ENCODE assay signal across 8 mouse cellular contexts in genomic region chr9:55430133-55430532, GRCm38 (mm10).
DNase-seq lines count a peak whose midpoint lies in the region; ATAC-seq and TF ChIP-seq lines count a peak whose summit lies in the region.

No protein-coding gene starts in this region.

- H3K9ac ChIP-seq in heart, postnatal 0 days (replicated peaks; ENCODE audit: low read depth, low read length) = no peak overlapping the region
- peak overlapping the region; percentile 36; the same call in 1 of the 2 replicates for H3K9ac ChIP-seq in midbrain, postnatal 0 days (replicated peaks; ENCODE audit: low read length, poor library complexity, severe bottlenecking)

- 14% methylated on average over 20 of the region's 20 CpGs for WGBS in heart, postnatal 0 days
- WGBS in limb, embryonic 10.5 days = 18% methylated on average over 20 of the region's 20 CpGs
- 20% methylated on average over 20 of the region's 20 CpGs for WGBS in midbrain, postnatal 0 days

- no peak for ATAC-seq in heart, postnatal 0 days (ENCODE audit: insufficient read depth, low read depth)
- ATAC-seq in midbrain, postnatal 0 days (ENCODE audit: low FRiP score) = peak; percentile 71

- no peak overlapping the region for H3K4me3 ChIP-seq in heart, postnatal 0 days (ENCODE audit: low read depth, low read length)
- H3K4me3 ChIP-seq in limb, embryonic 10.5 days = peak overlapping the region; percentile 32
- H3K4me3 ChIP-seq in midbrain, postnatal 0 days (ENCODE audit: low read depth, low read length) = no peak overlapping the region

- no peak for TF ChIP-seq EP300 in heart, postnatal 0 days (IDR thresholded peaks at IDR 0.05; ENCODE audit: low read depth)

- no peak for TF ChIP-seq CTCF in heart, postnatal 0 days (IDR thresholded peaks at IDR 0.05; ENCODE audit: low read depth)
- peak; percentile 56 for TF ChIP-seq CTCF in midbrain, postnatal 0 days (IDR thresholded peaks at IDR 0.05)

- peaks cover 12% of the 10 kb centered on the region; the same call in 1 of the 2 replicates for H3K27me3 ChIP-seq in heart, postnatal 0 days (ENCODE audit: control insufficient read depth, insufficient read depth, low read length)
- H3K27me3 ChIP-seq in limb, embryonic 10.5 days (ENCODE audit: low read depth, poor library complexity, severe bottlenecking) = peaks cover 26% of the 10 kb centered on the region
- no peaks in the 10 kb centered on the region for H3K27me3 ChIP-seq in midbrain, postnatal 0 days (ENCODE audit: insufficient read depth, low read length)

- peak; percentile 35 for DNase-seq in ovary, postnatal 36 days (ENCODE audit: low spot score)
- no peak for DNase-seq in ovary, postnatal 14 days (ENCODE audit: low spot score)
- peak; percentile 17 for DNase-seq in heart, postnatal 0 days (ENCODE audit: low spot score)
- peak; percentile 63 for DNase-seq in limb, embryonic 10.5 days (ENCODE audit: low spot score)
- peak; percentile 49 for DNase-seq in midbrain, postnatal 0 days (ENCODE audit: low spot score)
- DNase-seq in layer of hippocampus, postnatal 36 days = no peak
- DNase-seq in layer of hippocampus, adult 18-20 months (ENCODE audit: low spot score in 2 of 2) = no peak
- no peak for DNase-seq in frontal cortex, postnatal 25 days (ENCODE audit: low spot score in 2 of 2)

- H3K4me1 ChIP-seq in heart, postnatal 0 days (ENCODE audit: control insufficient read depth, insufficient read depth) = no peaks in the 10 kb centered on the region
- H3K4me1 ChIP-seq in limb, embryonic 10.5 days = peaks cover 34% of the 10 kb centered on the region
- no peaks in the 10 kb centered on the region for H3K4me1 ChIP-seq in midbrain, postnatal 0 days (ENCODE audit: insufficient read depth, low read length)

- H3K36me3 ChIP-seq in heart, postnatal 0 days (replicated peaks; ENCODE audit: control insufficient read depth, insufficient read depth, low read length) = no peaks in the 10 kb centered on the region
- H3K36me3 ChIP-seq in limb, embryonic 10.5 days = no peaks in the 10 kb centered on the region
- H3K36me3 ChIP-seq in midbrain, postnatal 0 days (ENCODE audit: insufficient read depth, low read length) = no peaks in the 10 kb centered on the region

- H3K9me3 ChIP-seq in heart, postnatal 0 days (replicated peaks; ENCODE audit: control insufficient read depth, low read length) = no peaks in the 10 kb centered on the region
- H3K9me3 ChIP-seq in limb, embryonic 10.5 days (replicated peaks) = no peaks in the 10 kb centered on the region
- no peaks in the 10 kb centered on the region for H3K9me3 ChIP-seq in midbrain, postnatal 0 days (ENCODE audit: low read length)

- no peak overlapping the region for H3K27ac ChIP-seq in heart, postnatal 0 days (ENCODE audit: low read depth)
- peak overlapping the region; percentile 75 for H3K27ac ChIP-seq in limb, embryonic 10.5 days
- H3K27ac ChIP-seq in midbrain, postnatal 0 days (ENCODE audit: low read depth, low read length) = no peak overlapping the region

- H3K4me2 ChIP-seq in heart, postnatal 0 days (ENCODE audit: low read depth, low read length) = no peak overlapping the region; the same call in 1 of the 2 replicates
- peak overlapping the region; percentile 24; the same call in 1 of the 2 replicates for H3K4me2 ChIP-seq in midbrain, postnatal 0 days (ENCODE audit: low read depth, low read length, poor library complexity, severe bottlenecking)

Comparison
In these comparisons a context has a peak if more than half of its experiments do, and no peak if none do; other contexts are left out.
1. DNase-seq: peak in ovary, postnatal 36 days (single experiment), heart, postnatal 0 days (single experiment), limb, embryonic 10.5 days (single experiment) and midbrain, postnatal 0 days (single experiment); none in ovary, postnatal 14 days (single experiment), layer of hippocampus, postnatal 36 days (0 of 2), layer of hippocampus, adult 18-20 months (0 of 2) and frontal cortex, postnatal 25 days (0 of 2).